Mouse (Mus musculus) liver, embryonic 14.5 days (tissue): ENCODE measurements at regions not wholly inside any gene's neighbourhood (a gene's known extent, or its start where the extent isn't known, plus 50 kb on each side); places are given as distances from the start of the nearest gene placed in this dataset.

ENCODE experiments used
- ATAC-seq: fragments of 200-750 bp; cut with Nextera tagmentation; 2 replicates; pipeline ENCODE4 v1.8.0; 2017; ENCODE audit warnings: moderate number of reproducible peaks, mild to moderate bottlenecking, moderate library complexity; ENCODE audit not compliant: insufficient read depth
- DNase-seq, 3 experiments: peaks; one replicate each; pipeline ENCODE4 v3.0.0-alpha.2; 2012 to 2013; ENCODE audit warnings: low read depth in 3 of 3, low spot score in 3 of 3
- H3K27ac ChIP-seq: fragments of 300-500 bp; sonication (generic); 2 replicates; pipeline ENCODE4 v1.5.1; 2014; ENCODE audit warnings: moderate library complexity, mild to moderate bottlenecking, control low read depth, inconsistent platforms
- H3K27me3 ChIP-seq: fragments of 300-500 bp; sonication (generic); 2 replicates; pipeline ENCODE4 v1.6.1; 2014; ENCODE audit warnings: mild to moderate bottlenecking, low read length, moderate library complexity; ENCODE audit not compliant: control insufficient read depth, insufficient read depth
- H3K36me3 ChIP-seq: fragments of 300-500 bp; sonication (generic); replicated peaks from 2 replicates; pipeline ENCODE4 v1.6.1; 2014; ENCODE audit warnings: low read depth; ENCODE audit not compliant: control insufficient read depth, insufficient read depth
- H3K4me1 ChIP-seq, 2 experiments: fragments of 200-500 bp in 1 of 2; fragments of 300-500 bp in 1 of 2; sonication (generic) in 1 of 2; replicated peaks; 2 replicates each; pipeline ENCODE4 v1.6.1; 2012 to 2014; ENCODE audit warnings: antibody characterized with exemption in 1 of 2, inconsistent platforms in 1 of 2, low read length in 1 of 2; ENCODE audit not compliant: control insufficient read depth in 2 of 2, insufficient read depth in 2 of 2
- H3K4me2 ChIP-seq: fragments of 300-500 bp; sonication (generic); 2 replicates; pipeline ENCODE4 v1.6.1; 2014; ENCODE audit warnings: low read depth, mild to moderate bottlenecking, control low read depth, moderate library complexity
- H3K4me3 ChIP-seq, 2 experiments: fragments of 200-500 bp in 1 of 2; fragments of 300-500 bp in 1 of 2; sonication (generic) in 1 of 2; 2 replicates each; pipeline ENCODE4 v1.5.1; 2012 to 2014; ENCODE audit warnings: low read depth in 2 of 2, low read length in 2 of 2, mild to moderate bottlenecking in 2 of 2, control low read depth in 1 of 2, inconsistent platforms in 1 of 2, moderate library complexity in 1 of 2; ENCODE audit not compliant: insufficient read depth in 1 of 2
- H3K9ac ChIP-seq: fragments of 300-500 bp; sonication (generic); replicated peaks from 2 replicates; pipeline ENCODE4 v1.6.1; 2014; ENCODE audit warnings: mild to moderate bottlenecking, control low read depth, moderate library complexity
- H3K9me3 ChIP-seq: fragments of 300-500 bp; sonication (generic); 2 replicates; pipeline ENCODE4 v1.6.1; 2016; ENCODE audit warnings: low read length, mixed read lengths; ENCODE audit not compliant: control insufficient read depth
- CTCF ChIP-seq: IDR thresholded peaks from 2 replicates; pipeline ENCODE4 v1.5.1; 2016; ENCODE audit warnings: antibody characterized with exemption, low read depth, control low read depth
- EP300 ChIP-seq: IDR thresholded peaks from 2 replicates; pipeline ENCODE4 v1.6.1; 2016; ENCODE audit warnings: antibody characterized with exemption, low read depth
- WGBS: fragments of 180-500 bp; shearing (Covaris S2); extraction: QIAGEN DNeasy Blood & Tissue Kit; methylation state at CpG from one replicate; pipeline ENCODE4 v1.1.7; 2014; ENCODE audit not compliant: insufficient replicate concordance; 5-methylcytosine and 5-hydroxymethylcytosine counted together

- TF ChIP-seq CTCF (no peak), EP300 (no peak)
- WGBS = 62% methylated on average over 2 of the region's 2 CpGs
- Histone ChIP-seq H3K27ac (no peak overlapping the region), H3K4me3 (no peak overlapping the region), H3K4me2 (no peak overlapping the region), H3K4me1 (no peaks in the 10 kb centered on the region), H3K27me3 (no peaks in the 10 kb centered on the region), H3K36me3 (no peaks in the 10 kb centered on the region), H3K9ac (no peak overlapping the region), H3K9me3 (no peaks in the 10 kb centered on the region)
- ATAC-seq = no peak
- no peak for DNase-seq
Observed at GRCm38 (mm10) chr8:30365721-30366120, 2918.3 kb downstream of the Poteg start.

GRCm38 (mm10) chr8:30391936-30392335 lies 2944.5 kb downstream of the Poteg start:
- no peak overlapping the region for H3K27ac ChIP-seq
- H3K36me3 ChIP-seq = no peaks in the 10 kb centered on the region
- no peaks in the 10 kb centered on the region for H3K9me3 ChIP-seq
- H3K9ac ChIP-seq = no peak overlapping the region
- ATAC-seq (no peak), DNase-seq (no peak)
- H3K4me2 ChIP-seq = no peak overlapping the region
- no peak overlapping the region for H3K4me3 ChIP-seq
- no peaks in the 10 kb centered on the region for H3K4me1 ChIP-seq
- no peaks in the 10 kb centered on the region for H3K27me3 ChIP-seq
- TF ChIP-seq EP300 = no peak
- TF ChIP-seq CTCF = no peak
- WGBS = 41% methylated on average over 2 of the region's 2 CpGs

- ATAC-seq (no peak), DNase-seq (no peak)
- H3K27ac ChIP-seq = no peak overlapping the region
- no peaks in the 10 kb centered on the region for H3K9me3 ChIP-seq
- H3K27me3 ChIP-seq = no peaks in the 10 kb centered on the region
- no peak overlapping the region for H3K4me3 ChIP-seq
- no peaks in the 10 kb centered on the region for H3K4me1 ChIP-seq
- H3K36me3 ChIP-seq = no peaks in the 10 kb centered on the region
- TF ChIP-seq CTCF = no peak
- TF ChIP-seq EP300 = no peak
- WGBS = 47% methylated on average over 2 of the region's 2 CpGs
- H3K9ac ChIP-seq = no peak overlapping the region
- H3K4me2 ChIP-seq = no peak overlapping the region
Observed at GRCm38 (mm10) chr8:30439423-30439822, 2989.1 kb upstream of the 5930422O12Rik start.

GRCm38 (mm10) chr8:30441821-30442220 lies 2986.7 kb upstream of the 5930422O12Rik start:
- ATAC-seq (no peak), DNase-seq (no peak)
- Histone ChIP-seq H3K27ac (no peak overlapping the region), H3K4me2 (no peak overlapping the region), H3K4me3 (no peak overlapping the region), H3K36me3 (no peaks in the 10 kb centered on the region), H3K9ac (no peak overlapping the region), H3K4me1 (no peaks in the 10 kb centered on the region), H3K9me3 (no peaks in the 10 kb centered on the region), H3K27me3 (no peaks in the 10 kb centered on the region)
- 58% methylated on average over 1 of the region's 1 CpGs for WGBS
- TF ChIP-seq EP300 (no peak), CTCF (no peak)

GRCm38 (mm10) chr8:30443874-30444273 lies 2984.6 kb upstream of the 5930422O12Rik start:
- Histone ChIP-seq H3K4me1 (no peaks in the 10 kb centered on the region), H3K27me3 (no peaks in the 10 kb centered on the region), H3K27ac (no peak overlapping the region), H3K4me2 (no peak overlapping the region), H3K36me3 (no peaks in the 10 kb centered on the region), H3K9me3 (no peaks in the 10 kb centered on the region), H3K9ac (no peak overlapping the region), H3K4me3 (no peak overlapping the region)
- WGBS = 53% methylated on average over 2 of the region's 2 CpGs
- no peak for TF ChIP-seq EP300
- no peak for TF ChIP-seq CTCF
- ATAC-seq (no peak), DNase-seq (no peak)

GRCm38 (mm10) chr8:30444274-30444673 lies 2984.2 kb upstream of the 5930422O12Rik start:
- 66% methylated on average over 4 of the region's 4 CpGs for WGBS
- no peak for TF ChIP-seq EP300
- TF ChIP-seq CTCF = no peak
- H3K9me3 ChIP-seq = no peaks in the 10 kb centered on the region
- no peaks in the 10 kb centered on the region for H3K27me3 ChIP-seq
- H3K4me1 ChIP-seq = no peaks in the 10 kb centered on the region
- no peak overlapping the region for H3K27ac ChIP-seq
- ATAC-seq = no peak
- no peak overlapping the region for H3K4me2 ChIP-seq
- H3K9ac ChIP-seq = no peak overlapping the region
- DNase-seq = no peak
- no peak overlapping the region for H3K4me3 ChIP-seq
- H3K36me3 ChIP-seq = no peaks in the 10 kb centered on the region
